Mouse (Mus musculus) spleen, postnatal 36 days (tissue): ENCODE measurements around the gene Ctbs.
"Not testable (repeated sequence)": the region's sequence is repeated elsewhere in the genome, so short reads cannot be mapped to it uniquely, and the experiment has no call there.

Experiments
- DNase-seq, 2 experiments: peaks; one replicate each; pipeline ENCODE4 v3.0.0; 2022; ENCODE audit warnings: low spot score in 2 of 2, mixed read lengths in 1 of 2

The Ctbs gene

DNA sequence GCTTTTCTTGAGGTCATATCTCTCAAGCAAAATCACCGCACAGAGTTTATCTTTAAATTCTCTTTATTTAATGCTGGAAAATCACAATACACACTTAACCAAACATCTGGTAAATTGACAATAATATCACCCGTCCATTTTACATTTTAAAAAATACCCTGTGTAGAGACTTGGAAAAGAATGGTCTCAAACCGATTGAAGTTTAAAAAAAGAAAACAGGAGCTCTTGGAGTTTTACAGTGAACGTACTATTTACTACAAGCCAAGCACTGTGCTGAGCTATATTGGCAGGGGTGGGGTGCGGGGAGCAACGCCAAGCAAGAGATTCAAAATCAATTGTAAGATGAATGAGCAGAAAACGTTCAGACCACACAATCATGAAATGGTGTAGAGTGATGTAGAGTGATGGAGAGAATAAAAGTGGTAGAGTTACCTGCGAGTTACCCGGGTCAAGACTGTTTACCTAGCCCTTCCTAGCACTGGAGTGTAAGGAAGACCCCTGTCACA, at the start of gene Ctbs:
Ctbs (plus strand) TSS at position 51 of the 506 bp plus-strand sequence.
- no peak for DNase-seq

DNA sequence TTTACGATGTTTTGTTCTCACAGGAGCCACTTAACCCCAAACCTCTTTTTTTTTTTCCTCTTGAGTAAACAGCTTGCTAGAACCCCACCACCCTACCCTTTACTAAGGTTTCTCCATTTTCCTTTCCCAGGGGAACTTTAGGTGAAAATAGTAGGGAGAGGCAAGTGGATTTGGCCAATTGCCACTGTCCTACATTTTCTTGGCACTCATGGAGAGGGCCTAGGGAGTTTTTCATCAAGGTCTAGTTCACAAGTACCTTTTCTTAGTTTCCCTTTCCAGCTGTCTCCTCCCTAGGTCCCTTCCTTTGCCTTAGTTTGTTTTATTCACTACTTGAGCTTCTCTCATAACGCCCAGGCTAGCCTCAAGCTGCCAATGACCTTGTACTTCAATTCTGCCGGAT, 45.8 kb upstream of the Ctbs start:
- DNase-seq, result no peak

DNA sequence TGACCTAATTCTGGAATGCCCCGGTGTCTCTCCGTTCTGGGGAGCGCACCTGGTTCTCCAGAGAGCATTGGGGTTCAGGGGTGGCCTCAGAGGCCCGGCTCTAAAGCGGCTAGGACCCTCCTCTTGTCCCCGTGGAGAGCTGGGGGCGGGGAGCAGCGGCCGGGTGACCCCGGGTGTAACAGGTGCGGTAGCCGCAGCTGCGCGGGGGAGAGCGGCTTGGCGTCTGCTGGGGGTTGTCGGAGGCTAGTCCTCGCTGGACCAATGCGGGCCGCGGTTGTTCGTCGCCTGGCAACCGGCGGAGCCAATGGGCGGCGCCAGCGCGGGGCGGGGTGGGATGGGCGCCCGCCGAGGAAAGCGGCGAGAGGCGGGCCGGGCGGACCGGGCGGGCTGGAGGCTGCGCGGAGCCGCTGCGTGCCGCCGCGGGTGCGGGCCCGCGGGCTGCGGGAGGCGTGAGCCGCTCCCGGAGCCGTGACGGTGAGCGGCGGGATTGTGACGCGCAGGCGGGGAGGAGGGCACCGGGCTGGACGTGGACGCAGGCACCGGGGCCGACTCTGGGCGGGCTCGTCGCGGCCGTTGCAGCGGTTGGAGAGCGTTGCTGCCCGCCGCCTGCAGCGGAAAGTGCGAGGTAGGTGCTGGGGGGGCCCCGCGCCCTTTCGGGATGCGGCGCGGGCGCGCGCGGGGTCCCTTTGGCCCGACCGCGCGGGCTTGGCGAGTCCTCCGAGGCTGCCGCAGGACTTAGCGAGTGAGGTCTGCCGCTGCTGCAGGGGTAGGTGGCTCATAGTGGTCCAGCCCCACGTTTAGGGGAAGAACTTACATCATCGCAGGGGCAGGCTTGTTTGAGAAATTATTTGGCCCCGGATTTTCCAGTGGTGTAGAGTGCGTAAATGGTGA, 45.0 kb upstream of the Ctbs start, which contains the start of gene Ssx2ip:
Ssx2ip (plus strand) TSS at position 332 of the 891 bp plus-strand sequence.
- DNase-seq, result peak; percentile 90 to 91

DNA sequence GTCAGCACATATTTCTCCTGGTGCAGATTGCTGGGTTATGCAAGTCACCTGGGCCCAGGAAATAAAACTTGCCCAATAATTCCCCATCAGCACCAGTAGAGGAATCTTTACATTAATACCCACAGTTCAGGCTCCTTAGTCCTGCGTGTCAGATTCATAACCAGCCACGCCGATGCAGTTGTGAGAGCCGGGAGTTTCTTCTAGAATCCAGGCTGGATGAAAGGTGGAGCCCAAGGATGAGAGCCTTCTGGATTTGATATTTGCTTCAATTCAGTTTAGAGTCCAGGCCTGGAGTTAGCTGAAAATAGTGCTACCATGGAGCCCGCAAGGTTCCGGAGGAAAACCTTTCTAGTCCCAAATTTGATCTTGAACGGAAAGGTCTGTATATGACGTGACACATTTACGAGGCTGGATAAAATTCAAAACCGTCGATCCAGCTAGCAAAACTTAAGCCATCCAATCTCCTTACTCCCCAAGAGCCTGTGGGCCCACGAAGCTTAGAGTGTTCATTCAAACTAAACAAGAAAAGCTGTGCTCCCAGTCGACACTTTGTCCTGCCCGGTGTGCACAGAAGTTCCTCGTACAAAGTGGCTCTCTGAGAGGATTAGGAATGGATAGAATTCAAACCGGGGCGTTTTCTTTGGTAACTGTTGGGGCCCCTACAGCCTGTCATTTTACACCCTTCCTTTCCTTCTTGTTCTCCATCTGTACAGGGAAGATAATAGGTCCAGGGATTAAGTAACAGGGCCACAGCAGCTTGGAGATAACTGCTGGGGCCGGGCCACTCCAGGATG, 44.2 kb upstream of the Ctbs start:
- peak in 1 of 2 experiments; percentile 11 for DNase-seq

DNA sequence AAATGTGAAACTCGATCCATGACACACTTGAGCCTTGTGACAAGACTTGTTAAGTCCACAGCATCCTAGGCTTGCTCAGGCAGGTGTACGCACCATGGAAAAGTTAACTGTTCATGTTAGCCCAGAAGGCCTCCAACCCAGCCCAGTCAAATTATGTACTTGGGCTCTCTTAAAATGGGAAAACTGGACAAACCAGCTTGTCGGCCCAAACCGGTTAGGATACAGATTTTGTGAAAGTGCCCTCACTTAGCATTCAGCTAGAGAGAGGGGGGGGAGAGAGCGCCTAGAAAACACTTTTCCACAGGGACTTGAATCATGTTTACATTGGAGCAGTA, 43.6 kb upstream of the Ctbs start:
- no peak for DNase-seq

DNA sequence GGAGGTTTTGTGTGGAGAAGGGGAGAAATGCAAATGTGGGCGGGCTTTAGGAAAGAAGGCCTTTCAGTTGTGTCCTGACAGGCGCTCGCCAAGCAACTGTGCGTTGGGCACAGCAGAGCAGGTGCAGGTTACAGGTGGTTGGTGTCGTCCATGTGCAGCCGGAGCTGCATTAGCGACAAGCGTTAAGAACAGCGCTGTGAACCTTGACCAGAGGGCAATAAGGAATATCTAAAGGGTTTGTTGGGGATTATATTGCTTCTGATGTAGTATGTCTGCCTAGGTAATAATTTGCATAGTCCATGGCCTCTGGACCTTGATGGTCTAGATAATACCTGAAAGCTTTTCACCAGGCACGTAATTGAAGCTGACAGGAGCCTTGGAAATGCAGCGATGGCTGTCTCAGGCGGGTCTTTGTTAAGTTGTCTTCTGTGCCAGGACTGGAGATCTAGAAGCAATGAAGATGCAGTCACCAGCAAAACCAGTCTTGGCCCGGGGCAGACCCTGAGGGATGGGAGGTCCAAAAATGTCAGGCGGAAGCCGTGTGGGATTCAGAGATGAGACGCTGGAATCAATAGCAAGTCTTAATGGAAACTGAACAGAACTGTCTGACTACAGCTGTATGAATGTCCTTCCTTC, 42.4 kb upstream of the Ctbs start:
- no peak for DNase-seq

DNA sequence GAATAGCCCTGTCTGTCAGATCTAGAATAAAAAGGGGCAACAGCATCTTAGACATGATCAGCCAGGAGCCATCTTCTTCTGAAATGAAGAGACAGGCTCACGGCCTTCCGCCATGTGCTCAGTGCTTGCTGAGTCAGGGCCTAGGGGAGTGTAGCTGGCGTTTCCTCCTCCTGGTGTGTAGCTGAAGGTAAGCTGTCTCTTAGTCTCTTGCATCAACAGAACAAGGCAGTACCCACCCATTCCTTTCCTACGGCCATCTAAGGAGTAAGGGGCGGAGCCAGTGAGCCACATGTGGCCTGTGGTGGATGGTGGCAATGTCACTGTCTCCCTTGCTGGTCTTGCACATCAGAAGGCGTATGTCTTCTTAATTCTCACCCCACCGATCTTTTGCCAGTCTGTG, 39.5 kb upstream of the Ctbs start:
- no peak for DNase-seq

DNA sequence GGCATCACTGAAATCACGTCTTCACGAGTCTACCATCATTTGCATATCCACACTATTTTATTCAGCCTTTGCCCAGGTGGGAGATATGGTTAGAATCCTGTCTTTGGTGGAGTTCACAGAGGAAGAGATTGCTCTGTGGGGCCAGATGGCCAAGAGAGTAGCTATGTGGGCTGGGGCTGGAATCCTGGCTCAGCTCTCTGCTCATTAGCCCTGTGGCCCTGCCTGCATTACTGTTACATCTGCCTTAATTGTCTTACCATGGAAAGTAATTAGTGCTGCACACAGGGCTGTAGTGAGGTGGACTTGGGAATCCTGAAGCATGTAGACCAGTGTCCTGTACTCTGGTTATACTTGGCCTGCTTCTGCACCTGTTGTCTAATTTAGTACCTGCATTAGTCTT, 37.6 kb upstream of the Ctbs start:
- DNase-seq, result no peak

DNA sequence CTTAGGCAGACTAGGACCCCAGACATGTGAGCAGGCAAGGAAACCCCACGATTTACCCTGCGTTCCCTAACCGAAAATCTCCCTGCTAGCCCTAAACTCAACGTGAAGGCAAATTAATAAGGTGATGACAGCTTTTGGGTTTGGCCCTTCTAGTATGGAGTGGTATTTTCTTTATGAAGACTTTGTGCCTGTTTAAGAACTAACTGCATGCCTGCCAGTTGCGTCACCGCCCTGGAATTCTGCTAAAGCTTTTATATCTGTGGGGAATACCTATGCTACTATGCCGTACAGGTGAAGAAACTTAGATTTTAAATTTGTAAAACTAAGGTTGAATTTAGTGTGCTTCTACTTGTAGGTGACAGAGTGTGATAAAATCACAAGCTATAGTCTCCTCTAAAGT, 37.1 kb upstream of the Ctbs start:
- DNase-seq, result no peak

DNA sequence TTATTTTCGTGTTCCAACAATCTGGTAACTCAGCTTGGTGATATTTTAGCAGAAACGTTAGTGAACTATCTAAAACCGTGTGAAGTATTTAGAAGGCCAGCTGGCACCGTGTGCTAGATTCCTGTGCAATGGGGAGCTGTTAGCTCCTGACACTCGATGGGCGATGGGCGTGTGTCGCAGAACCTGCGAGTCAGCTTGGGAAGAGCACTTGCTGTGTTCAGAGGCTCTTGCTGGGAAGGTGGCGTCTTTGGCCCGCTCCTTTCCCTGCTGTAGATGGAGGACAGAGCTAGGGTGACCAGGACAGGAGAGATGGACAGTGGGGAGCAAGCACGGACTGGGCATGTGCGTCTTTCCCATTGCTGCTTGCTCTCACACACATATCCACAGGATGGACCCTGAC, 36.6 kb upstream of the Ctbs start:
- no peak for DNase-seq

DNA sequence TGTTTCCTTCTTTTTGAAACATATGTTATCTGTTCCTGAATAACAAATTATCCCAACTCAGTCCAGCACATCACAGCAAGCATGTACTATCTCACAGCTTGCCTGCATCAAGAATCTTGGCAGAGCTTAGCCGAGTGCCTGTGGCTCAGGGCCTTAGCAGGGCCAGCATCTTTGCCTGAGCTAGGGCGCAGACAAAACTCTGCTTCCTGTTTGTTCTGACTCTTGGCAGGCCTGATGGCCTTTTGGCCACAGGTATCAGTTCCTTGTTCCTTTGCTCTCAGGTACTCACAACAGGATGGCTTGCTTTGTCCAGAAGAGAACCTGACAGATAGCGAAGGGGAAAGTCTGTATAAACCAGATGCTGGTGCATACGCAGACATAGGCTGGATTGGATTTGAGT, 35.6 kb upstream of the Ctbs start:
- no peak for DNase-seq

DNA sequence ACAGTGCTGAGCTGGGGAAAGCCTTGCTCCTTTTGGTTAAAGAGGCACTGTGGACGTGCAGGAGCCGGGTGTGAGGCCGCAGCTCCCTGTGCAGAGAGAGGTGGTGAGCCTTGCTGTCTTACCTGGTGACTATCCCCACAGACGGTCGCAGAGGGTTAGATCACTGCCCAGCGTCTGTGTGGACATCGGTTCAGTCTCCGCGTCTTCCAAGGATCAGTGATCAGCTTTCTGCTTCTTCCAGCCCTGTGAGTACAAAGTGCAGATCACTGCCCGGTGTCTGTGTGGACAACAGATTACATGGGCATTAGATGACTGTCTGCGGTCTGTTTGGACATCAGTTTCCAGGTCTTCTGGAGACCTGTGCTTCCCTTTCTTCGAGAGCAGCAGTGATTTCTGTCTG, 35.0 kb upstream of the Ctbs start:
- no peak for DNase-seq

DNA sequence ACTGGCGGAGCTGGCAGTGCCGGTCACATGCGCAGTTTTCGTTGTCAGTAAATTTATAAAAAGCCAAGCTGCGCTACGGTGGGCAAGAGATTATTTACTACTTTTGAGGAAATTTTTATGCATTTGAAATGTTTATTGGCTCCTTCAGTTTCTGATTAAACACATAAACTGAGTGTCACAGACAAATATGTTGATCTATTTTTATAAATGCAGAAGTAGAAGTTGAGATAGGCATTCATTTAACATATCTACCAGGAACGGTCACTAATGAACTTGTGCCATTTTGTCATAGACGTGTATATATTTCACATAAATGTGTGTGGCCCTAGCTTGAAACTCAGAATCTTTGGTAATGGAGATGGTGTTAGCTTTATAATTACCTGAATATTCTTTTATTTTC, 31.7 kb upstream of the Ctbs start:
- no peak for DNase-seq

DNA sequence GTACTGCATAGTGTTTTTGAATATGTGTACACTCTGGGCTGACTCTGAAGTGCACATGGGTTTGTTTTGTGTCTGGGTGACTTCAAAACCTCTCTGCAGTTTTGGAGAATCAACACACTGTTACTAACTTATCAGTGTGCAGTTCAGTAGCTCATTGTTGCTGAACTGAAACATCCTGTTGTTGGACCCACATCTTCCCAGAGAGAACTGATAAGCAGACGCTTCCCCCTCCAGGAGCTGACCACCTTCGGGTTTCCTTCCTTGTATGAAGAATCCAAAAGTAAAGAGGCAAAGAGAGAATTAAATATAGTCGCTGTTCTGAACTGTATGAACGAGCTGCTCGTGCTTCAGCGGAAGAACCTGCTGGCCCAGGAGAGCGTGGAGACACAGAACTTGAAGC, 30.7 kb upstream of the Ctbs start:
- no peak for DNase-seq

DNA sequence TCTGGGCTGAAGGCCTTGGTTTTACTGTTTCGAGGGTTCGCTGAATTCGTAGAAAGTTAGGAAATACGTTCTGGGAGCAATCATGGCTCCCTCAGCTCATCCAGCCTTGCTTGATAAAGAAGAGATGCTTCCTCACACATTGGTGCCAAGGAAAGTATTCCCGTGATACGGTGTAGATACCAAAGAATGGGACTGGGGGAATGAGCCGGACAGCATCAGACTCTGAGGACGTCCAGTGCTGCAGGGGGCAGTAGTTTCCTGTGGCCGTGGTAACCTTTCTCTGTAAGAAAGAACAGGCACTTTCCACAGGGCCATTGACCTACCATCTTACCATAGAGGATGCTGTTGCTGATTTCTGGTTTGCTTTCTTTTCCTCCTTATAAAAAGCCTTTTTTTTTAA, 30.1 kb upstream of the Ctbs start:
- no peak for DNase-seq

DNA sequence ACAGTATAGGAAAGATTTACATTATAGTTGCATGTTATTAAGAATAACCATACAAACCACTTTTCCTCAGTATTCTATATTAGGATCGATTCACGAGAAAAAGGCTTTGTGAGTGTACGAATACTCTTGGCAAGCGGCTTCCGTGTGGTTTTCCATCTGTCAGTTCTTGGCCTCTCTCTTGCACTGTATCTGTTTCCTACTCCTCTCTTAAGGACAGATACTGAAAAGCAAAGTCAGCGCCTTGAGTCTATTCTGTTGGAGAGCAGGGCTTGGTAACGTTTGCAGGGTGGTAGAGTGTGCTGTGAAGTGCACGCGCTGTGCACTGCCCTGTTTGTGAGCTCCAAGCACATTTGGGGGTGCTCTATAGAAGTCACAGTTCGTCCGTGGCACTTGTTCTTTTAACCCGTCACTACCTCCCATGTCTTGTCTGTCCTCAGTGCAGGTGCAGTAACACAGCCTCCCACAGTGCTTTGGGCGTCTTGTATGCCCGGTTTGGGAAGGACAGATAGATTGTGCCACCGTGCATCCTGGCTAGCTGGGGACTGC, 29.5 kb upstream of the Ctbs start:
- DNase-seq, result no peak

DNA sequence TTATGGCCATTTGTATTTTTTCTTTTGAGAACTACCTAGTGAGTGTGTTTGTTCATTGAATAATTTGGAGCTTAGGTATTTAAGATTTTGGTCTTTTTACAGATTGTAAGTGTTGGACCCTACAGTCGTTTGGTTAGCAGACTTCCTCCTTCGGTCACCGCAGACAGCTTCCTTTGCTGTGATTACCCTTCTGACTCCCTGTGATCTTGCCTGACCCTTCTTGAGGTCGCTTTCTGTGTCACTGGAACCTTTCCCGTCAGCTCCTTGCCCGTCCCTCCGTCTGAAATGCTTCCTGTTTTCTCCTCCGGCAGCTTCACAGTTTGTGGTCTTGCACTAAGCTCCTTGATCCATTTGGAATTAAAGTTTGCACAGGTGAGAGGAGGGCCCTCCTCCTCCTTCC, 27.8 kb upstream of the Ctbs start:
- DNase-seq, result no peak

DNA sequence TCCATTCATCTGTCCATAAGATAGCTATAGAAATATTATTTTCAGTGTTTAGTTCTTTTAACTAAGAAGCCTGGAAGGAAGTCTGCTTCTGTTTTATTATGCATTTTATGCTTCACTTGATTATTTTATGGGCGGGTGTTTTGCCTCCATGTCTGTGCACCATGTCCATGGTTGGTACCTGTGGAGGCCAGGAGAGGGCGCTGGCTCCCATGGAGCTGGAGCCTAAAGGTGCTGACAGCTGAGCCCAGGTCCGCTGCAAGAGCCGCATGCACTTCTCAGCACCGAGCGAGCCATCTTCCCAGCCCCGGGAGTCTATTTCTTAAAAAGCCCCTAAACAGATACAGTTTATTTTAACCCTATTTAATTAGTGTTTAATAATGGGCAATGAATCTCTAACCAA, 25.9 kb upstream of the Ctbs start:
- no peak for DNase-seq

DNA sequence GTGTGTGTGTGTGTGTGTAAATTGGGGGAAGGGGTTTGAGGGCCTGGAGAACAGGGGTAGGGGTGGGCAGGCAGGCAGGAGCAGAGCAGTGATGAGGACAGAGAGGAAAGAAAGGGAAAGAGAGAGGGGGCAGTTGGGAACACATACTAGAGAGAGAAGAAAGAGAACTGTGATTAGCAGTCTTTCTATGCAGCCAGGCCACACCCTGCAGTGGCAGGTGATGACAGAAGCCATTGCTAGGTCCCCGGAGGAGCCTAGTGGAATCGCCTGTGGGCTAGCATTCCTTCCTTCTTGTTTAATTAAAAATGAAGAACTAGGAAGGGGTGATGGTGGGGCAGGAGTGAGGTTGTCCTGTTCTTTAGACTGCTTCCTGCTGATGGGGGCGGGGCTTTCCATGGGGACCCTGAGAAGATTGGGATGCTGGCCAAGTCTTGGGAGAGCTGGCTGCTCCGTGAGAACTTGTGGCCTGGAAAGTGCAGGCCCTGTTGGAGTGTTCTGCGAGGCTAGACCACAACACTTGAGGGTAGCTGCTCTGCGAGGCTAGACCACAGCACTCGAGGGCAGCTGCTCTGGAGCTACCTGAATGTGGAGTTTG, 25.2 kb upstream of the Ctbs start:
- no peak for DNase-seq

DNA sequence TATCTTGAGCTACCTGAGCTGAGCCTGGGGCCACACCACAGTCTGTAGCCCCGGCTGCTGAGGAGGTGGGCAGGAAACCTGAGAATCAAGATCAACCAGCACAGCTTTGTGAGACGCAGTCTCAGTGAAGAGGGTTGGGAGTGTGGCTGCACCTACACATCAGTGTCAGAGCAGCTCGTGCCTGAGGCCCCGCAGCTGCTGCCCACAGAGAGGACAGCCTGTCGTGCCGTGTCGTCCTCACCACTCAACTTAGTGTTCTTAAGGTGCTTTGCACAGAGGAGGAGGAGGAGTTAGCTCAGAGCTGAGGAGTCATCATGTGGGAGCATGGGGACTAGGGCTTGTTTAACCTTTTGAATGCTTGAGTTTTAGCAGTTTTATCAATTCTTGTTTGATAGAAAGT, 23.7 kb upstream of the Ctbs start:
- no peak for DNase-seq

DNA sequence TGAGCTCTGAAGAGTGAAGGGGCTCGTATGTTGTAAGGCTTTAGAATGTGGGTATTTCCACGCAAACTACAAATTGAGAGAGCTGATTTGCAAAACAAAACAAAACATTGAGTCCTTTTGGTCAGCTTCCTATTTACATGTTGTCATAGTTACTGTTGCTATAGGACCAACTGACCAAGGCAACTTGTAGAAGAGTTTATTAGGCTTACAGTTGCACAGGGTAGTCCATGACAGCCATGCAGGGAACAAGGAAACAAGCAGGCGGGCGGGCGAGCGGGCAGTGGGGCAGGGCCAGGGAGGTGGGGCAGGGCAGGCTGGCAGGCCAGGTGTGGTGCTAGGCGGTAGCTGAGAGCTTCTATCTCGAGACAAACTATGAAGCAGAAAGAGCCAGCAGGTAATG, 23.1 kb upstream of the Ctbs start:
- DNase-seq, result no peak

DNA sequence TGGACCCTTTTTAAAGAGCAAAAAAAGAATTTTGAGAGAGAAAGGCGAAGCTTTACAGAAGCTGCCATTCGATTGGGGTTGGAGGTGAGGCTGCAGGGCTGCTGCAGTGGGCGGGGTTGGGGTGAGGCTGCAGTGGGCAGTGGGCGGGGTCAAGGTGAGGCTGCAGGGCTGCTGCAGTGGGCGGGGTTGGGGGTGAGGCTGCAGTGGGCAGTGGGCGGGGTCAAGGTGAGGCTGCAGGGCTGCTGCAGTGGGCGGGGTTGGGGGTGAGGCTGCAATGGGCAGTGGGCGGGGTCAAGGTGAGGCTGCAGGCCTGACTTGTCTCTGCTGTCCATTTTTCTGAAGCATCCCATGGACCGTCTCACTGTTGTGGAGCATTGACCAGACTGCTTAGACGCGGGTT, 16.5 kb upstream of the Ctbs start:
- not testable (repeated sequence) for DNase-seq
